Mouse (Mus musculus) frontal cortex, postnatal 36 days (tissue): ENCODE data around the gene Mettl26.
"Not testable (repeated sequence)": the region's sequence is repeated elsewhere in the genome, so short reads cannot be mapped to it uniquely, and the experiment has no call there.

Experiments
- DNase-seq, 2 experiments: peaks; one replicate each; pipeline ENCODE4 v3.0.0; 2022; ENCODE audit warnings: low spot score in 2 of 2

The Mettl26 gene

GRCm38 (mm10) chr17:25868601-25869191 lies 6.2 kb upstream of the Mettl26 start, which contains the start of gene Mcrip2:
Gene Mcrip2 (minus strand): TSS chr17:25868764.
- peak; percentile 82 for DNase-seq

GRCm38 (mm10) chr17:25869498-25869897 lies 5.4 kb upstream of the Mettl26 start:
- DNase-seq = no peak

GRCm38 (mm10) chr17:25869954-25870353 lies 4.9 kb upstream of the Mettl26 start:
- DNase-seq = no peak

DNA sequence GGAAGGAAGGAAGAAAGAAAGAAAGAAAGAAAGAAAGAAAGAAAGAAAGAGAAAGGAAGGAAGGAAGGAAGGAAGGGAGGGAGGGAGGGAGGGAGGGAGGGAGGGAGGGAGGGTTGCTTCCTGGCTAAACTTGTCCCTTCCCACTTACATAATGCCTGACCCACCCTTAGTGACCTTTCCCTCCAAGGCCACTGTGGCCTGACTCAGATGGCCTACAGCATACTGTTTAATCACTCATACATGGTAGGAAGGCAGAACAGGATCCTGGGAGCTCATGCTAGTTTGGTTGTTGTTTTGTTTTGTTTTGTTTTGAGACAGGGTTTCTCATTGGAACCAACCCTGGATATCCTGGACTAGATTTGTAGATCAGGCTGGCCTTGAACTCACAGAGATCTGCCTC lies 3.3 kb upstream of the Mettl26 start:
- not testable (repeated sequence) for DNase-seq

DNA sequence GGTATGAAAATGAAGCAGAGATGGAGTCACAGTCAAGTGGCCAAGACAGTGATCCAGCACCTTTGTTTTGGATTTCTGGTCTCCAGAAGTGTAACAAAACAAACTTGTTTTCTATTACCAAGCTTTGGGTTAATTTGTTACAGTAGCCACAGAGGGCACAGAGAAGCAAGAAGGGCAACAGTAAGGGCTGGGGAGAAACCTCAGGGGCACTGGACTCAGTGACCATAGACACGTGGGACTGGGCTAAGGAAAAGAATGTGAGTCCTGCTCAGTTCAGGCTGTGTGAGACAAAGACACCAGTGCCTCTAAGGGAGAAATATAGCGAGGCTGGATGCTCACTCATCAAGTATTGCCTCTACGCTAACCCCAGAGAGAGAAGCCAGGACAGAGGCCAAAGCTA lies 2.2 kb upstream of the Mettl26 start:
- no peak for DNase-seq

DNA sequence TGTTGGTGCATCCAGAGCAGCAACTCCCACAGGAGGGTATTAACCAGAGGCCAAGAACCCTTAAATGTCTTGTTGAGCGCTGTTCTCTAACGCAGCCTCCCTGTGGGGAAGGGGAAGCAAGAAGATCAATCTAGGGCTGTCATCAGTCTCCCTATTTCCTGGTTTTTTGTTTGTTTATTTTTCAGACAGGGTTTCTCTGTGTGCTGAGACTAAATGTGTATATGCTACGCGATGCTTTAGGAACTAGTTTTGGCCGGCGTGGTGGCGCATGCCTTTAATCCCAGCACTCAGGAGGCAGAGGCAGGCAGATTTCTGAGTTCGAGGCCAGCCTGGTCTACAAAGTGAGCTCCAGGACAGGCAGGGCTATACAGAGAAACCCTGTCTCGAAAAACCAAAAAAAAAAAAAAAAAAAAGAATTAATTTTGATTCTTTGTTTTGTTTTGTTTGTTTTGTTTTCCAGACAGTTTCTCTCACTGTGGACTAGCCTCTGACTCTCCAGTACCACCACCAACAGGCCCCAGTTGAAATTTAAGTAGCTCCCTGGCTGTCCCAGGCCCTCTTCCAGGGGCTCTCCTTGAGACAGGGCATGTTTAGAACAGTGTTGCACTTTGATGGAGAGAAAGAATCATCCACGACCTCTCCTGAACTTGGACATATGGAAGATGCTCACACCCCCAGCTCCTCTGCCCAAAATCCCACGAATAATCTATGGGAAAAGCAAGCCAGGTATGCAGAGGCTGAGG lies 1.3 kb upstream of the Mettl26 start:
- no peak for DNase-seq

GRCm38 (mm10) chr17:25874148-25874720 lies 640 bp upstream of the Mettl26 start:
- no peak for DNase-seq

DNA sequence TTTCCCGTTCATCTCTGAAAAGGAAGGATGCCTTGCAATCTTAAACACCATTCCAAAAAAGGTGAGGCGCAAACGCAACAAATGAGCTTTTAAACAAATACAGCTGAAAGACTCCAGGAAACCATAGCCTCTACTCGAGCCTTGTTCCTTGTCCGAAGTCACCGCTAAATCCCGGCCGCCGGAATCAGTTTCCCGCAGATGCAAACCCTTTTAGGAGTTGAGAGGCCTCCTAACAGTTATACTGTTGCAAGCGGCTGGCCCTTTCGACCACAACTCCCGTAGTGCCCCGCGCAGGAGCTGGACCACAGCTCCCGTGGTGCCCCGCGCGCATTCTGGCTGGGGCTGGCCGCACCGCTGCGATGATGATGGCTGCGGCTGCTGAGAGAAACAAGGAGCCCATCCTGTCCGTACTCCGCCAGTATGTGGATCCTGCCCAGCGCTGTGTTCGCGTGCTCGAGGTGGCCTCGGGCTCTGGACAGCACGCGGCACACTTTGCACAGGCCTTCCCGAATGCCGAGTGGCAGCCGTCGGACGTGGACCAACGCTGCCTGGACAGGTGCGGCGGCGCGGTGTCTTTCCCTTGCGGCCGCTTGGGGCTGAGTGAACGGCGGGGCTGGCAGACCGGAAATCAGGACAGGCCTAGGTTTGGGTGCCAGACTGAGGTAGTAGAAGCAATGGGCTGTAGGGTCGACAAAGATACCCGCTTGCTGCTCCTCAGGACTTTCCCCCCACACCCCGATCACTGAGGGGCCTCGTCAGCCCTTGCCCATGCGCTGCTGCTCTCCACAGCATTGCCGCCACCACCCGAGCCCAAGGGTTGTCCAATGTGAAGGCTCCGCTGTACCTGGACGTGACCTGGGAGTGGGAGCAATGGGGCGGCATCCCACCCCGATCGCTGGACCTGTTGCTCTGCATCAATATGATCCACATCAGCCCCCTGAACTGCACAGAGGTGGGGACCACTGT lies 580 bp downstream of the Mettl26 start:
- DNase-seq = peak; percentile 91

DNA sequence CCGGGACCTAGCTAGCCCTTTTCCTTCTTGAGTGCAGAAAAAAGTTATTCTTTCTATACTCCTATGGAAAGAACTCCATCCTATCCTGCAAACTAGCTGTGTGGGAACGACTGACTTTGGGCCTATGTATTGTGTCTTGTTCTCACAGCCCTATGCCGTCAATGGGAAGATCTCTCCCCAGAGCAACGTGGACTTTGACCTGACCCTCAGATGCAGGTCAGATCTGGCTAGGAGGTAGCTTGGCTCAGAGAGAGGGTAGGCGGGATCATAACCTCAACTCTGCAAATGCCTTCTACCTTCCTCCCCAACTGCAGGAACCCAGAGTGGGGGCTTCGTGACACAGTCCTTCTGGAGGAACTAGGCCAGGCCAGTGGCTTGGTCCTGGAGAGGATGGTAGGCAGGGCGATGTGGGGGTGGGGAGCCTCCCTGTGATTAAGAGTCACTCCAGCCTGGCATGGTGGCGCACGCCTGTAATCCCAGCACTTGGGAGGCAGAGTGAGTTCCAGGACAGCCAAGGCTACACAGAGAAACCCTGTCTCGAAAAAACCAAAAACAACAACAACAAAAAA lies 1.6 kb downstream of the Mettl26 start:
- DNase-seq = no peak

DNA sequence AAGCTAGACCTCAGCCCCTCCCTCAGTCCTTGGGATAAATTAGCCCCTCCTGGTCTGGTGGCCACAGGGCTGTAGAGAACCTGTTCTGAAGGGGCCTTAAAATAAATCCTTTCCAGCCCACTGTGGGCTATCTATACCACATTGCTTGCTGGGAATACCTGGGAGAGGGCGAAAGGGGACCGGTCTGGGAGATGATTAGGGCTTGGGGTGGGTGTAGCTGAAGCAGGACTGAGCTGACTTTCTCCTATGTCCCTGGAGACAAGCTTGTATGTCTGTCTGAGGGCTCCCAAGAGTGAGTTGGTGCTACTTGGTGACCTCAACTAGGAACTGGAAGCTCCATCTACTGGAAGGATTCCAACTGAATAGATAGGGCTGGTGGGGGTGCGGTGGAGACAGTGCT lies 2.2 kb downstream of the Mettl26 start:
- DNase-seq = no peak

- DNase-seq = no peak
These were observed 3.1 kb downstream of the Mettl26 start for GRCm38 (mm10) chr17:25877741-25878610.

DNA sequence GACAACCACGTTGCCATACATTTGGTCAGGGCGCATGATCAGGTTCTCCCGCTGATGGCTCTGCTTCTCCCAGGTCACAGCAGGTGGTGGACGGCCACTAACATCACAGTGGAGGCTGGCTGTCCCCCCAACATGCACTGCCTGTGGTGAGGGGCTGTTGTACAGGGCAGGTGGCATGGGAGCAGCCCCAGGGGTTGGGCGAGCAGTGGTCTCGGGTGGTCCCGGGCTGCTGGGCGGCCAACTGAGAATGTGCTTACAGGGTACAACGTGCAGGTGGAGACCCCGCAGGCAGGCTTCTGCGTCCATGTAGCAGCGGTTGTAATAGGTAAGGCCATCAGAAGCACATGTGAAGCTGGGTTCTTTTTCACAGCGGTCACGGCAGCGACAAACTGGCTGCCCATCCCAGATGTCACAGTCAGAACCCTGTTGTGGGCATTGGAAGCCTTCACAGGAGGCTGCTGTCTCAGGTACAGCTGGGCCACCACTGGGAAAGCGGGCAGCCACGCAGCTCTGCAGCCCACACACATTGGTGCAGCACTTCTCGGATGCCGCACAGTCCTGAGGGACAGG lies 3.8 kb downstream of the Mettl26 start:
- no peak for DNase-seq

- DNase-seq = peak in 1 of 2 experiments; percentile 56
These were observed 4.4 kb downstream of the Mettl26 start for GRCm38 (mm10) chr17:25879261-25879660.

GRCm38 (mm10) chr17:25879750-25880149 lies 4.9 kb downstream of the Mettl26 start:
- DNase-seq = no peak

GRCm38 (mm10) chr17:25880196-25880910 lies 5.5 kb downstream of the Mettl26 start, which contains the start of gene Wfikkn1:
Gene Wfikkn1 (minus strand): TSS chr17:25880858.
- DNase-seq = no peak

- DNase-seq = no peak
These were observed 6.2 kb downstream of the Mettl26 start for GRCm38 (mm10) chr17:25880913-25881641.

DNA sequence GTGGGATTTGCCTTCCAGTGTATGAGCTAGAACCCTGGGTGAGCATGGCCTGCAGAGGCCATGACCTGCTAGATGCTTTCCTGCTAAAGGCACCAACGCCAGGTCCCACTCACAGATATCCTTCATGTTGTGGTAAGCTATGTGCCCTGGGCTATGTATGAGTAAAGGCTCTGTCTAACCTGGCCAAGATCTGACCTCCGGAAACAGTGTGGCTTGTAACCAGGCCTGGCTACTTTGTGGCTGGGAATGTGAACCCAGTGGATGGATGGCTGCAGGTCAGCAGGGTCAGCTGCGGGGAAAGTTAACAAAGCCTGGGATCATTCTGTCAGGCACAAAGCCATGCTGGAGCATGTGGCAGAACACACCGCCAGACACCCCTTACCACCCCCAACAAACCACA lies 6.8 kb downstream of the Mettl26 start:
- DNase-seq = no peak

GRCm38 (mm10) chr17:25882306-25882705 lies 7.4 kb downstream of the Mettl26 start:
- no peak for DNase-seq

GRCm38 (mm10) chr17:25883268-25883667 lies 8.4 kb downstream of the Mettl26 start:
- no peak for DNase-seq
